Mouse (Mus musculus) erythroblast, embryonic 14.5 days (primary cell): ENCODE data around the gene Olfr64.

Source experiments
- GATA1 ChIP-seq: IDR thresholded peaks from 2 replicates; pipeline ENCODE4 v1.6.1; 2012; ENCODE audit warnings: low read length, inconsistent platforms, mixed read lengths
- TAL1 ChIP-seq: IDR thresholded peaks from 3 replicates; pipeline ENCODE4 v1.6.1; 2012; ENCODE audit warnings: low read length, inconsistent platforms, mixed read lengths

DNA sequence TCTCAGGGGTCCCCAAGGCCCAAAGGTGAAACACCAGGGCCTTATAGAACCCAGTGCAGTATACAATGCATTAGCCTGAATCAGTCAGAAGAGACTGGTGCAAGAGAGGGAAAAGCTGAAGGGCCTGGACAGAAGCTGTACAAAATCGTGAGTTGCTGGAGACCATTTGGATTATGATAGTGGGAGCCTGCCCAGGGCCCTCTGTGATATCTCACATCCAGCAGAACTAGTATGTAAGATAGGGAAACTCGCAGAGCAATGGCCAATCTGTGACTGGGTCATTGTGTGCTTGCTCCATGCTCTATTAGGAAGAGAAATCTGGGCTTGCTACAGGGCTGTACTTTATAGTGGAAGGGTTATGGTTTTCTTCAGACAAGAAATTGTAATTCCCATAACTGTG lies 40.0 kb upstream of the Olfr64 start, which contains the start of gene Olfr632:
- no peak for TF ChIP-seq TAL1
- TF ChIP-seq GATA1: no peak
